Mouse (Mus musculus) kidney, adult 18-20 months (tissue): ENCODE measurements around the gene Adgrb2.

Experiments
- DNase-seq: peaks from one replicate; pipeline ENCODE4 v3.0.0; 2021

Adgrb2 gene

DNA sequence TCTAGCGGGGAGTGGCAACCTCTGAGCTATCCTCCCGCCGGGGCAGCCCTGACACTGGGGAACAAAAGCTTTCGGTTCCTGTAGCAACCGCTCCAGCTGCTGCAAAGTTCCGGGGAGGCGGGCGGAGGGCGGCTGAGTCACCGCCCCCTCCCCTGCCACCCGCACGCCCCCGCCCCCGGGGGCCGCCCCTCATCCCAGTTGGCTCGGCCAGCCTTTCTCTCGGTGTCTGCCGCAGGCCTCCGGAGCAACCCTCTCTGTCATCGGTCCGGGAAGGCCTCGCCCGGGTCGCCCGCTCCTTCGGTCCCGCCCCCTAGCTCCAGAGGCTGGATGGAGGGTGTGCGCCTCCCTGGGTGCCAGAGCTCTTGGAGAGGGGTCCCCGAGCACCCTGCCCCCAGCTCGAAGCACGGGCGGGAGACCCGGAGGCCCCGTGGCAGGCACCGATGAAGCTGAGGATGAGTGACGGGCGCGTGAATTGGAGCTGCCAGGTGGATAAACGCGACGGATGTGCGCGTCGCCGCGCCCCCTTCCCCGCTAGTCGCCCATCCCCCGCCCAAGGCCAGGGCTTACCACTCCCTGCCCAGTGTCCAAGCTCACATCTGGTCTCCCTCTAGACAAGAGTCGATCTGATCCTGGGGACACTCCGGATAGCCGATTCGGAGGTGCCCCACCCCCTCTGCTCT, 3.3 kb downstream of the Adgrb2 start:
- DNase-seq, result peak; percentile 13

DNA sequence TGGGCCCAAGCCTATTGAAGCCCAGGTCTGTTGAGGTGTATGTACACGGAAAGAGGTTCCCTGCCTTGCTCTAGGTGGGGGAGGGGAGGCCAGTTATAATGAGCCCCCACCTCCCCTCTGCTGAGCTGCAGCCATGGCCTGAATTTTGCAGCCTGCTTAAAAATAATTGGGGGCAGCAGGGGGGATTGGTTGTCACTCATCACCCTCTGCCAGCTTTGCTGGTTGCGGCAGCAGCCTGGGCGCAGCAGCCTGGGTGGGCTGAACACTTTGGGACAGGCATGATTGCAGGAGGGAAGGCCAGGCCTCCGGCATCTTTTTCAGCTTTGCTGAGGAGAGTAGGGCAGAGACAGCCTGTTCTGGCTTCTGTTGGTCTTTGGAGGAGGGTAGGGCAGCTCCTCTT, 5.3 kb downstream of the Adgrb2 start:
- no peak for DNase-seq

DNA sequence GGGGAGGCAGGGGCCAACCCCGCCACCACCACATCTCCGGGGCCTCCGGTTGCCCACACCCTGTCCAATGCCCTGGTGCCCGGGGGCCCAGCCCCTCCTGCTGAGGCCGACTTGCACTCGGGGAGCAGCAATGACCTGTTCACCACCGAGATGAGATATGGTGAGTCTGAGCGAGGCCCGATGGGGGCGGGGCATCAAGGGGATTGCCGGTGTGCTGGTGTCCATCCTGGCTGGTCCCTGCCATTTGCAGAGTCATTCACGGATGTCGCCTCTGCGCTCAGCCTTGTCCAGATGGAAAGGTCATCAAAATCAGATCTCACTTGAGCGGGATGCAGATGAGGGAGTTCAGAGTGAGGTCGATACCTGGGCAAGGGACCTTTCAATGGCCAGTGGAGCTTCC, 8.1 kb downstream of the Adgrb2 start:
- no peak for DNase-seq

DNA sequence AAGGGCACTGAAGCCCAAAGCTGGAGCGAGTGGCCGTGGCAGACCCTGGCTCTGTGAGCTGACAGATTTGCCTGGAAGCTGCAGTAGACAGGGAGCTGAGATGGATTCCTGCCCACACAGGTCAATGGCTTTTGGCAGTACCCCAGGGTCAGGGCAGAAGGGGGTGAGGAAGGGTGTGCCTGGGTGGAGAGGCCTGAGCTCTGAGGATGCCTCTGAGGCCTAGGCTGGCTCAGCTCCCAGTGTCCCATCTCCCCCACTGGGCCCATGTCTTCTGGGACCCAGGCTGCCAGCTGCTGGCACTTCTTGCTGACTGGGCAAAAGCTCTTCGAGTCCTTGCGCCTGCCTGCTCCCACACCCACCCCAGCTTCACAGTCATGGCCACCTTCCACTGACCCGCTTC, 8.5 kb downstream of the Adgrb2 start:
- no peak for DNase-seq

DNA sequence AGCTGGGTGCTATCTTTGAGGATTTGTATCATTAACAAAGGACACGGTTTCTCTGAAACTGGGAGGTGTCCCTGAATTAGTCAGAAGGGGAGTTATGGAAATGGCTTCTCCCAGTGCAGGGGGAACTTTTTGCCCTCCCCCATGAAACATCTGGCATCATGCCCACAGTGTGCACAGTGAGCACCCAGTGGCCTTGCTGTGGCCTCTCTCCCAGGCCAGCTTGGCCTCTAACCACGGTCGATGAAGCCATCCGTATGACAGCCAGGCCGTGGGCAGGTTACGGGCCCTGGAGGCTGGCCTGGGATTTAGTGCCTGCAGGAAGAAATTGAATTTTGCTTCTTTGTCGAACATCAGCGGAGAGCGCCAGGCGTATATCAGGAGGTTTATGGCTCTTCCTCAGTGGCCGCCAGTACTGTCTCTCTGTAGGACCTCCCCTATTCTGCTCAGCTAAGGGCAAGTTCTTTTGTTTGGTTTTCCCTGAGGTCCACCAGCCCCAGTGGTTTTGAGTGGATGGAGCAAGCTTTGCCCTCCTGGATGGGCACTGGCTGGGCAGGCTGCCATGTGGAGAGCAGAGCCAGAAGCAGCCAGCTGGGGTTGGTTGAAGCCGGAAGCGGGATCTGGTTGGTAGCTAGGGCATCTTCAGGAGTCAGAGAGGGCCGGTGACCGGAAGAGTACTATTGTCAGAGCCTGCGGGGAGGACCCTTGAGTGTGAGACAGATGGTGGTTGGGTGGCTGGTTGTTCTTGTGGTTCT, 9.4 kb downstream of the Adgrb2 start:
- DNase-seq, result peak; percentile 64

DNA sequence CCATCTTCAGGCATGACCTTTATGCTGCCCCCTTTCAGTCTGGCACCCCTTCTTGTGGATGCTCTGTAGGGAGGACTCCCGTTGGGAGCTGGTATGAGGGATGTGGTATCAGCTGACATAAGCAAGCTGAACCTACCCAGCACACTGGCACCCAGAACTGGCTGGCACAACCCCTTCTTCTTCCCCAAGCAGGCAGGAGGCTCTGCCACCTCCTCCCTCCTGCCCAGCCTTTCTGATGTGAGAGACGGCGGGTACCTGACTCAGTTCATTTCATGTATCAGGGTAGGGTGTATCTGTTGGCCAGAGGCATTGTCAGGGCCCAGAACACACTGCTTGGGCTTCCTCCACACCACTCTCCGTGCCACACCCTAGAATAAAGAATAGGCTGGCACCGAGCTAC, 10.1 kb downstream of the Adgrb2 start:
- no peak for DNase-seq

DNA sequence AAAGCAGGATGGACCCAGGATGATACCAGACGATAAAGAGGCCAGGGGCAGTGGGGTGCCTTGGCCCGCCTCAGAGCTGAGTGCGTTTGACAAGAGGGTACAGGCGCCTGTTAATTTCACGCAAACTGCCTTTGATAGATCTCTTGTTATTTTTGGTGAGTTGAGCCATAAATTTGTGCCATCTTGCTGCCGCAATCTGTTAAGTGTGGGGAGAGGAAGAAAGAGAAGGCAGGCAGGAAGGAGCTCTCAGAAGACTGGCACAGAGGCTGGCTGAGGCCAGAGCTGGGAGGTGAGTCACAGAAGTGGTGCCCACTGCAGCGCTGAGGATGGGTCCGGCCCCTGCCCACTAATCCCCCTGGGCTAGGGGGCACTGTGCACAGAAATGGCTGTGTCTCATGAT, 10.6 kb downstream of the Adgrb2 start:
- DNase-seq, result no peak

DNA sequence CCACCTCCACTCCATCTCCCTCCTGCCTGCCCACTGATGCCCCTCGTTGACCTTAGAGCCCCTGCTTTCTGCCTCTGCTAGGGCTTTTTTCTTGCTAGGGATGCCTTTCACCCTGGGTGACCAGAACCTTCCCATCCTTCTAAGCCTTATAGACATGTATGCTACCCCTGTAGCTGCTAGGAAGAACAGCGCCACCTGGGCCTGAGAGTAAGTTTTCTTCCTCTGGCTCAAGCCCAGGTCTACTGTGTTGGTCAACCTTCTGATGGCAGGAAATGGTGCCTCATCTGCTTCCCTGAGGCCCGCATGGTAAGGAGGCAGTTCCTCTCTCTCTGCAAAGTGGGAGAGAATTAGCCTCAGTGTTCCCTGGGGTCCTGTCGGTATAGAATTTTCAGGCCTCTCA, 11.3 kb downstream of the Adgrb2 start:
- no peak for DNase-seq

DNA sequence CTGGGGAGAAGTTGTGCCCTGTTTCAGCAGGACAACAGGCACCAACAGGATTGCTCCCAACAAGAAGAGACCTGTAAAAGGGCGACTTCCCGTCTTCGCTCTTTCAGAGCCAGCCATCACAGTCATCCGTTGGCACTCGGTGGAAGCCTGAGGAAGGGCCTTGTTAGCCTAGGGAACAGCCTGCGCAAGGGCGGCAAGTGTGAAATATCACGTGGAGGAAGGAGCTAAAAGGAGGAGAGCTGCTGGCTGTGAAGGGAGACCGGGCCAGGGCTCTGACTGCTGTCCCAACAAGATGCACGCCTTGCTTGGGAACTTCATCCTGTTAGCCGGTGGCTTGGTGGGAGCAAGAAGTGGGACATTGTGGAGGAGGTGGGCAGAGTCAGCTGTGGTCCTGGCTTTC, 13.5 kb downstream of the Adgrb2 start:
- no peak for DNase-seq

DNA sequence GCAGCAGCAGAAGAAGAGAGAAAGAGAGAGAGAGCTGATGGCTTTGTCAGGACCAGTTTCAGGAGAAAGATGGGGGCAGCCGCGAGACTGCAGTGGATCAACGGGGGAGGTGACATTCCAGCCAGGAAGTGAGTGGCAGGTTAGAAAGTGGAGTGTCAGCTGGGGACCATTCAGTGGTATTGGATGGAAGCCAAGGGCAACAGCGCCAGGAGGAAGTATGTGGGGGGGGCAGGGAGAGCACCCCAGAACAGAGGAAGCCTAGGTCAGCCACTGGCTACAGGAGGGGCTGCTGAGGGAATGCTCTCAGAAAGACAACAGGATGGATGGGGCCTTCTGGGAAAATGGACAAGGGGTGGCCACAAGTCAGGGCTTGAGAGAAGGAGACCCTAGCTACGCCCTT, 17.0 kb downstream of the Adgrb2 start:
- no peak for DNase-seq

DNA sequence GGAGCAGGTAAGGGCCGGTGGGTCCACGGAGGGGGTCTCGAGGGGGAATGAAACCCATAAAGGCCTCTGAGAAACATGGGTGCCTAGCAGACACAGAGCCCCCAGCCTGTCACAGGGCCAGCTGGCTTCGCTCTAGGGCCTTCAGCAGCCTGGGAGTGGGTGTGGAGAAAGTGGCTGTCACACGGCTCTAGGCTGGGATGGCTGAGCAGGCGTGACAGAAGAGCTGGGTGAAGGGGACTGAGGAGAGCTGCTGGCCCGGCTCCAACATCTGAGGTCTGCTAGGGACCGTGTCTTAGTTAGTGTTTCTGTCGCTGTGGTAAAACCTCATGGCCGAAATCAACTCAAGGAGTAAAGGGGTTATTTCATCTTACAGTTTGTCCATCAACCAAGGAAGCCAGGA, 17.5 kb downstream of the Adgrb2 start:
- DNase-seq, result no peak

DNA sequence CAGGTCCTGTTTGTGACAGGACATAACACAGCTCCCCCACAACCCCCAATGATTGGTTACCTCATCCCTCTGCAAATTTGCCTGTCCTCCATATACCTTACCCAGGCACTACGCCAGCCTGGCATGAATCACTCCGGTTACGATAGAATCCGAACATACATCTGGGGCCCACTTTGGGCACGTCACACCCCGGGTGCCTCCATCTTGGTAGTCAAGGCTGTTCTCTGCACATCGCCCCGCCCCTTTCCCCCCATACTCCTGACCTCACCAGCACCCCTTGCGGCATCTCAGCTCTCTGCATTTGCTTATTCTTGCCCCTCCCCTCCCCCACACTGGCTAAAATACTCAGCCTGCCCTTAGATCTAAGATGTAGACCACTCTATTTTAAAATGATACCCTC, 20.9 kb downstream of the Adgrb2 start:
- DNase-seq, result no peak

DNA sequence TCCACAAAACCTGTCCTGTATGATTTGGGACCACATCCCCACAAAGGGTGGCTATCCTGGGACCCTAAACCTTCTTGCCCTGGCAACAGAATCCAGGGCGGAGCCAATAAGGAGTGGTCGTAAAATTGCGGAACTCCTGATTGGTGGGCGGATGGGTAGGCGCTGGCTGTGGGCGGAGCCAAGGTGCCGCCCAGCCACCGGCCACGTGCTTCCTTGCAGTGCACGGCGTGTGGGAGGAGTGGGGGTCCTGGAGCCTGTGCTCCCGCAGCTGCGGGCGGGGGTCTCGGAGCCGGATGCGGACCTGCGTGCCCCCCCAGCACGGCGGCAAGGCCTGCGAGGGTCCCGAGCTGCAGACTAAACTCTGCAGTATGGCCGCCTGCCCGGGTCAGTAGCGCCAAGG, 21.9 kb downstream of the Adgrb2 start:
- DNase-seq, result no peak

DNA sequence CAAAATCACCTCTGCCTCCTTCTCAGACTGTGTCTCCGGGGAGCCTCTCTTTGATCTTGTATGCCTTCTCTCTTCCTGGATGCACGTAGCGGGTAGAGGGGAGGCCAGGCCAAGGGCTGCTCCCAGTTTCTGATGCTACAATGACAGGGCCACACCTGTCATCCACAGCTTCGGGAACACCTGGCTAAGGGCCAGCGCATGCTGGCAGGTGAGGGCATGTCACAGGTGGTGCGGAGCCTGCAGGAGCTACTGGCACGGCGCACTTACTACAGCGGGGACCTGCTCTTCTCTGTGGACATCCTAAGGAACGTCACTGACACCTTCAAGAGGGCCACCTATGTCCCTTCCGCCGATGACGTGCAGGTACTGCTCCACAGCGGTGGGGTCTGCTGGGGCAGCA, 24.4 kb downstream of the Adgrb2 start:
- no peak for DNase-seq

DNA sequence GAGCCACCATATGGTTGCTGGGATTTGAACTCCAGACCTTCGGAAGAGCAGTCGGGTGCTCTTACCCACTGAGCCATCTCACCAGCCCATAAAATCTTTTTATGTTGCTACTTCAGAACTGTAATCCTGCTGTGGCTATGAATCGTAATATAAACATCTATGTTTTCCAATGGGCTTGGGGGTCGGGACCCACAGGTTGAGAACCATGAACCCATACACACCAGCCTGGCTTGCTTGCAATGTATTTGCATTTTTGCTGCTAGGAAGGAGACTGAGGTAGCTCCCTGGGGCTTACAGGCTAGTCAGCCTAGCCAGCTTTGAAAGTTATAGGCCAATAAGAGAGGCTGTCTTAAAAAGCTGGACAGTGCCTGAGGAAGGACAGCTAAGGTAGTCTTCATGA, 26.1 kb downstream of the Adgrb2 start:
- no peak for DNase-seq

DNA sequence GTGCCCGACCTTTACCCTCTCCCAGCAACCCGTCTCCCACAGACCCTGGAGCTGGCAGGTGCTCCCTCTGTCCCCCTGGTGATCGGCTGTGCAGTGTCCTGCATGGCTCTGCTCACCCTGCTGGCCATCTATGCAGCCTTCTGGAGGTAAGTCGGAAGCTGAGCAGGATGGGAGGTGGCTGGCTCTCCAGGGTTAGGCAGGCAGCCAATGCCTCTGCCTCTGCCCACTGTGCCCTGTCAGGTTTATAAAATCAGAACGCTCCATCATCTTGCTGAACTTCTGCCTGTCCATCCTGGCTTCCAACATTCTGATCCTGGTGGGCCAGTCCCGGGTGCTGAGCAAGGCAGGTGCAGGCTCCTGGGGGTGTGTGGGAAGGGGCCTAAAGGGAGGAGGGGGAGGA, 27.6 kb downstream of the Adgrb2 start:
- DNase-seq, result no peak

DNA sequence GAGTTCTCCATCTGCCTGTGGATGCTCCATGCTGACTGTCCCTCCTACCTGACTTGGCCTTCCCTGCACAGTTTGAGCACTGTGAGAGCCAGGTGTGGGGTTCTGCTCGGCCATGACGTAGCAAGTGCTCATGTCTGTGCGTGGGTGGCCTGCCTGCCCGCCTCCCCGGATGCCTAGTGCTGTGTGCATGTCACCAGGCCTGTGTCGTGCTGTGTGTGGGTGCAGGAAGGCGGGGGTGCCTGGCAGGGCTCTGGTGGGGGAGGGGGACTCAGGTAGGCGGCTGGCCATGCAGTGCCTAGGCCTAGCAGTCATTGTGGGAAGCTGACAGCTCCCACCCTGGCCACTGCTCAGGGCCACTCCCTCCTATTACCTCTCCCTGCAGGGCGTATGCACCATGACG, 28.4 kb downstream of the Adgrb2 start:
- no peak for DNase-seq

DNA sequence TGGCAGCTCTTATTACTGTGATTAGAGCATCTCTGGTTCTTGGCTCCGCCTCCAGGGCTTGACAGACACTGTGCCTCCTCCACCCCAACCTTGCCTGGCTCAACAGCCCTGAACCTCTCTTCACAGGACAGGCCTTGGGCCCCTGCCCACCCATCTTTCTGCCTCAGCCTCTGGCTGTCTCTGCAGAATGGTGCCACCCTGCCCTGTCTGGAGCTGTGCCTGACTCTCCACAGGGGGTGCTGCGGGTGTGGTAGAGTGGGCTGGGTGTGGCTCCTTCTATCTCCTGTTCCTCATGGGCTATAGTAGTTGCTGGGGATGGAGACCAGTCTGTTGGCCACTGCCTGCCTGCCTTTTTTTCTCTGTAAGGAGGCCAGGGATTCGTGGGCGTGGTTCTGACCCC, 31.3 kb downstream of the Adgrb2 start:
- no peak for DNase-seq

DNA sequence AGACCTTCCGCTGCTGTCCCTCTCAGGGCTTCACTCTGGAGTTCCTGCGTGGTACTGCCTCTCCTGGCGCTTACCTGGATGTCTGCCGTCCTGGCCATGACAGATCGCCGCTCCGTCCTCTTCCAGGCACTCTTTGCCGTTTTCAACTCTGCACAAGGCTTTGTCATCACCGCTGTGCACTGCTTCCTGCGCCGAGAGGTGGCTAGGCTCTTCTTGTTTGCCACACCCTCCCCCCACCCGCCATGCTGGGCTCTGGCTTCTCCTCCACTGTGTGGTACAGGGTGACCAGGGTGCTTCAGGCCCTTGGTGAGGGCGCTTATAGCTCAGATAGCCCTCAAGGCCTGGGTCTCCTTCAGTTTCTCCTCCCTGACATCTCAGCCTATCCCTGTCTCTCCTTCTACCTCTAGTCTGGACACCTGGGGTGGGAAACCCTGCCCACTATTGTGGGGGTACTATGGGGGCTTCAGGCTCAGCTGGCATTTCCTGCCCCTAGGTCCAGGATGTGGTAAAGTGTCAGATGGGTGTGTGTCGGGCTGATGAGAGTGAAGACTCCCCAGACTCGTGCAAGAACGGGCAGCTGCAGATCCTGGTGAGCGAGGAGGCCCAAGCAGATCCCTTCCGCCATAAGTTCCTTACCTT, 32.5 kb downstream of the Adgrb2 start:
- DNase-seq, result no peak

DNA sequence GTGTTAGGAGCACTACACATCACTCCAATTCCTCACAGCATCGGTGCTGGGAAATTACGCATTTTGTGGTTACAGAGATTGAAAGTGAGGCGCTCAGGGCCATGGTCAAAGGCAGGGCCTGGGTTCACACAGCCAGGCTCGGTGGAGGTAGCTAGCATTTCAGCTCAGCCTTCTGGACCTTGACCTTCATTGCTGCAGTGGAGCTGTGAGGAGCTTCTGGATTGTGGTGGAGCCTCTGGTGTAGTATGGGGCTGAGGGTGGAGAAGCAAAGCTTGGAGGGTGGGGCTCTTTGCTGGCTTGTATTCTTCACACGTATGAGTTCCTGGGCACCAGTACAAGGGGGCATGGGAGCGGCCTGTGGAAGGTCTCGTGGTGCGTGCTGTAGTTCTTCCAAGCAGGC, 38.3 kb downstream of the Adgrb2 start:
- no peak for DNase-seq

DNA sequence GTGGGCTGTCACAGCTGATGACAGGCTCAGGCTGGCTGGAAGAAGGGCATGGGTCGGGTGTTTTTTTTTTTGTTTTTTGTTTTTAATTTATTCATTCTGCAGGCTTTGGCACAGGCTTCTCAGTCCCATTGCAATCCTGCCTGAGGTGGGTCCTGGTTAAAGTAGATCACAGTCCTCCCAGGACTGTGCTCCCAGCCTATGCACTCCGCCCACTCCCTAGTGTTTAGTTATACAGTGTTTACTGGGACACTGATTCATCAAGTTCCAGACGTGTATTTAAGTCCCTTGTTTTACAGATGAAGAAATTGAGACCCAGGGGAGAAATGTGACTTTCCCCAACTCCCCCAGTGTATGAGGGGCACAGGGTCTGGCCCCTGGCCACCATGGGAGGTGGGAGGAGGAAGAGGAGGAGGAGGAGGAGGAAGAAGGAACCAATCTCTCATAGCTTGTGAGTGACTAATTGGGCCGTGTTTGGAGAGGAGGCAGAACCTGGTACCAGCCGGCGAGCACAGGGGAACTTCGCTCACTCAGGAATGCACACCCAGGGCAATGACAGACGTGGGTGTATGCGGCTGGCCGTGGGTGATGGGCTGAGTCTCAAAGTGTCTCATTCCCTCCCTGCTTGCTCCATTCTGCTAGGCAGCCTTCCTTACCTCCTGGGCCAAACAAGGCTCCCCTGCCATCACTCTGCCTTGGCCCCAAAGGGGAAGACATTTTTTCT, 39.0 kb downstream of the Adgrb2 start:
- no peak for DNase-seq

DNA sequence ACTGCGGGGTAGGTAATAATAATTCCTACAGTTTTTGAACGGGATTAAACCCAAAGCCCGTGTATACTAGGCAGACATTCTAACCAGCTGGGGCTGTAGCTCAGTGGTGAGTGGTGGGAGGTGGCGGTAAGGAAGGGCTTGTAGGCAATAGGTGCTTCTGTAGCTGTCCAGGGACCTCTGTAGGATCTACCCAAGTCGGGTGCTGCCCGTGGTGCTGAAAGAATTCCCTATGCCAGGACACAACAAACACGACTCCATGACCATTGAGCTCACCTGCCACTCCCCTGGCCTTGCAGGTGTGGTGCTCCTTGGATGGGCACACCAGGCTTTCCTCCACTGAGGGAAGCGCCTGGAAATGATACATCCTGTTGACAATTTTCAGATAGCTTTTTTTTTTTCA, 40.9 kb downstream of the Adgrb2 start:
- no peak for DNase-seq

DNA sequence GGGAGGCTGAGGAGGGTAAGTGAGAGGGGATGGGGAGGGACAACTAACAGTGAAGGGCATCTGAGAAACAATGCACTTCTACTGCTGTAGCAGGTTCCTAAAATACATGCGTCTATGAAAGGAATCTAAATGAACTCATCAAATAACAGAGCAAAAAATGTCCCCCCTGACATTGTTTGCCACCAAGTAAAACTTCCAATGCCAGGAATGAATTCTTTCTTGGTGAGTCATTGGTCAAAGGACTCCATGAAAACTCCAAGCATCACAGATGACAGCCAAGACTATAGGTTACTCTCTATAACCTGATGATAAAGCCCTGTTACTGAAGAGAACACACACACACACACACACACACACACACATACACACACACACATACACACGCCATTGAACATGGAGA, 46.5 kb downstream of the Adgrb2 start:
- no peak for DNase-seq

DNA sequence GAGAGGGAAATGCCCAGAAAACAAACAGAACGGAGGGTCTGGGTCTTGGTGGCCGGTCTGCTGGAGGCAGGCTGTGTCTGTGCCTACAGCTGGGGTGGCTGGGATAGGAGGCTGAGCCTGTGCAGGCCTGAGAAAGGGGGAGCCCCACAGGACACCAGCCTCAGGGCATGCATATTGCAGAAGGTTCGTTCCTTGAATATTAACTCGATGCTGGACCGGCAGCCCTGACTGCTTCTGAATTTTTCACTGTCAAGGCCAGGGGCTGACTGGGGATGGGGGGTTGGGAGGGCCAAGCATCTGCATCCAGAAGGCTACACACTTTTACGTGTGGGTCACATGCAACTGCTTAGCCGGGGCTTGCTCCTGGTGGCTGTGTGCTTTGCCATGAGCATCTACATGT, 48.8 kb downstream of the Adgrb2 start:
- DNase-seq, result no peak
